Mouse (Mus musculus) hindbrain, embryonic 13.5 days (tissue): ENCODE results near the gene Mtm1. TPM values are rescaled to one million over a fixed set of nuclear protein-coding genes. Genes with fewer than 3 reads are reported as not detected.

Experiments
- ATAC-seq: fragments of 200-750 bp; cut with Nextera tagmentation; 2 replicates; pipeline ENCODE4 v1.8.0; 2017; ENCODE audit warnings: moderate TSS enrichment; ENCODE audit not compliant: low FRiP score
- H3K27ac ChIP-seq: fragments of 300-500 bp; sonication (generic); 2 replicates; pipeline ENCODE4 v1.5.1; 2015; ENCODE audit warnings: inconsistent platforms, mild to moderate bottlenecking, moderate library complexity
- H3K27me3 ChIP-seq: fragments of 300-500 bp; sonication (generic); 2 replicates; pipeline ENCODE4 v1.6.1; 2015; ENCODE audit warnings: mild to moderate bottlenecking, inconsistent platforms
- H3K36me3 ChIP-seq: fragments of 300-500 bp; sonication (generic); 2 replicates; pipeline ENCODE4 v1.6.1; 2015; ENCODE audit warnings: mild to moderate bottlenecking, inconsistent platforms
- H3K4me1 ChIP-seq: fragments of 300-500 bp; sonication (generic); replicated peaks from 2 replicates; pipeline ENCODE4 v1.6.1; 2015; ENCODE audit warnings: inconsistent platforms
- H3K4me2 ChIP-seq: fragments of 300-500 bp; sonication (generic); 2 replicates; pipeline ENCODE4 v1.6.1; 2015; ENCODE audit warnings: inconsistent platforms, mild to moderate bottlenecking, moderate library complexity
- H3K4me3 ChIP-seq: fragments of 300-500 bp; sonication (generic); 2 replicates; pipeline ENCODE4 v1.5.1; 2015; ENCODE audit warnings: mild to moderate bottlenecking, inconsistent platforms
- H3K9ac ChIP-seq: fragments of 300-500 bp; sonication (generic); 2 replicates; pipeline ENCODE4 v1.6.1; 2015; ENCODE audit warnings: mild to moderate bottlenecking, inconsistent platforms
- H3K9me3 ChIP-seq: fragments of 300-500 bp; sonication (generic); 2 replicates; pipeline ENCODE4 v1.6.1; 2016; ENCODE audit warnings: inconsistent platforms
- WGBS: fragments of 180-500 bp; shearing (Covaris S2); methylation state at CpG from one replicate; pipeline ENCODE4 v1.1.7; 2015; 5-methylcytosine and 5-hydroxymethylcytosine counted together
- polyA plus RNA-seq: library from polyadenylated mRNA; unstranded; fragments of >200 nt; fragmentation: Nextera tagmentation; extraction: Ambion mirVana; gene quantifications from 2 replicates; pipeline ENCODE4 v1.2.1, GENCODE M21; 2015

Mtm1 gene
- polyA plus RNA-seq: 4.7 and 5.1 TPM in 2 replicates

GRCm38 (mm10) chrX:71210467-71210866, at the start of gene Mtm1:
Gene Mtm1, plus strand, starts transcription at chrX:71210767.
- WGBS: 42% methylated on average over 1 of the region's 1 CpGs
- Histone ChIP-seq H3K4me2 (no peak within 1 kb of the TSS), H3K36me3 (no peaks in the 10 kb centered on the region)

DNA sequence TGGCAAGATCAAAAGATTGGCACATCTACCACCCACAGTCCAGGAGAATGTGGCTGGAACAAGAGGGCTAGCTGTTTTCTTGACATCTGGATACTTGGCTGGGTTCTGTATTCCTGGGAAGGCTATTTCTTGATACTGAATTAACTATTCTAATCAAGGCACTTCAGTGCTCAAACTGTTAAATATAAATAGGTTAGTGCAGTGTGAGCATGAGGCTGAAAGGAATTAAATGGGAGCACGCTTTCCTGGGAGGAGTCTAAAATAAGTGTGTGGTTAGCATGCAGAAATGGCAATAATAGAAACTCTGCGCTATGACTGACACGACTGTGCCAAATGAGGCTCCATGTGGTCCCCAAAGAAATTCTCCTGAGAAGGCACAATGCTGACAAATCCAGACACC, 29.0 kb upstream of the Mtm1 start:
- no peak for ATAC-seq

More at GRCm38 (mm10) chrX:71210467-71210866, at the start of gene Mtm1:
- ATAC-seq: no peak
- no peak within 1 kb of the TSS for H3K9ac ChIP-seq
- H3K4me3 ChIP-seq: no peak within 1 kb of the TSS
- H3K27ac ChIP-seq: no peak within 1 kb of the TSS
- H3K4me1 ChIP-seq: no peaks in the 10 kb centered on the region
- H3K27me3 ChIP-seq: no peaks in the 10 kb centered on the region
- no peaks in the 10 kb centered on the region for H3K9me3 ChIP-seq

DNA sequence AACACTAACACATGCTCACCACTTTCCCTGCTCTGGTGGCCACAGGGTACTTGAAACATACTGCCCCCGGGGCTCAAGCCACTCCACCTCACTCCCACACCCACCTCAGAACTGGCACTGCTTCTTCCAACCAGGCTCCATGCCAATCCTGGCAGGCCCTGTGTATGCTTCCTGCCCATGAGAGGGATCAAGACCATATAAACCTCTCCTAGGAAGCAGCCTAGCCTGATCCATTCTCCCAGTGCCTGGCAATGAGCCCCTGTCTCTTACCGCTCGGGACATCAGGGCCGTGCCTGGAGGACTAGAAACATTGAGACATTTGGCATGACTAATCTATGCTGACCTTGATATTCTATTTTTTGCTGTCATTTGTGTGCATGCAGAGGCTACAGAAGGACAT, 26.9 kb upstream of the Mtm1 start:
- H3K36me3 ChIP-seq: no peaks in the 10 kb centered on the region
- H3K4me2 ChIP-seq: no peak overlapping the region
- no peak for ATAC-seq
- no peaks in the 10 kb centered on the region for H3K27me3 ChIP-seq
- H3K4me3 ChIP-seq: no peak overlapping the region
- H3K9me3 ChIP-seq: no peaks in the 10 kb centered on the region
- H3K27ac ChIP-seq: no peak overlapping the region
- H3K4me1 ChIP-seq: no peaks in the 10 kb centered on the region
- WGBS: 88% methylated on average over 4 of the region's 4 CpGs
- H3K9ac ChIP-seq: no peak overlapping the region

More for the DNA sequence above, 29.0 kb upstream of the Mtm1 start:
- Histone ChIP-seq H3K4me3 (no peak overlapping the region), H3K36me3 (no peaks in the 10 kb centered on the region), H3K9ac (no peak overlapping the region), H3K27me3 (no peaks in the 10 kb centered on the region), H3K27ac (no peak overlapping the region), H3K4me1 (no peaks in the 10 kb centered on the region), H3K9me3 (no peaks in the 10 kb centered on the region), H3K4me2 (no peak overlapping the region)
- WGBS: 89% methylated on average over 3 of the region's 3 CpGs

DNA sequence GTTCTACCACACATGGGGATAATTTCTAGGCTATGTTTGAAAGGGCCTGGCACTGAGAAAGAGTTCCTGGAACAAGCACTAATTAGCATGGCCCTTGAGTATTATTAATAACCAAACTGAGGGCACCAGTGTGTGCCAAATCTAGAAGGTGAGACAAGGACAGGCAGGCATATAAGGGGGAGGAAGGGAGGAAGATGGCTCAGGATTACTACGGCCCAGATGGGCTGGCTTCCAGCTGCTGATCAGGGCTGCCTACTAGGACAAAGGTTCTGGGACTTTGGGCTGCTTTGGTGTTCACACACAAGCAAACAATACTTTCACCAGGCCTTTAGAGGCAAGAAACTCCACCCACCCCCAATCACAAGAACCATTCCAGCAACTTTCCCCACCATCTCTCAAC, 24.2 kb upstream of the Mtm1 start:
- no peaks in the 10 kb centered on the region for H3K27me3 ChIP-seq
- no peak overlapping the region for H3K4me2 ChIP-seq
- H3K36me3 ChIP-seq: no peaks in the 10 kb centered on the region
- no peaks in the 10 kb centered on the region for H3K4me1 ChIP-seq
- no peak overlapping the region for H3K9ac ChIP-seq
- H3K4me3 ChIP-seq: no peak overlapping the region
- 79% methylated on average over 1 of the region's 1 CpGs for WGBS
- H3K9me3 ChIP-seq: no peaks in the 10 kb centered on the region
- no peak for ATAC-seq
- H3K27ac ChIP-seq: no peak overlapping the region

GRCm38 (mm10) chrX:71204776-71205175, 5.8 kb upstream of the Mtm1 start:
- Histone ChIP-seq H3K9me3 (no peaks in the 10 kb centered on the region), H3K36me3 (no peaks in the 10 kb centered on the region), H3K9ac (no peak overlapping the region), H3K27me3 (no peaks in the 10 kb centered on the region), H3K27ac (no peak overlapping the region), H3K4me1 (no peaks in the 10 kb centered on the region), H3K4me3 (no peak overlapping the region), H3K4me2 (no peak overlapping the region)
- 70% methylated on average over 2 of the region's 2 CpGs for WGBS
- ATAC-seq: no peak

GRCm38 (mm10) chrX:71205821-71206542, 4.6 kb upstream of the Mtm1 start:
- no peak for ATAC-seq
- H3K4me3 ChIP-seq: no peak overlapping the region
- no peak overlapping the region for H3K27ac ChIP-seq
- no peaks in the 10 kb centered on the region for H3K27me3 ChIP-seq
- no peaks in the 10 kb centered on the region for H3K4me1 ChIP-seq
- 90% methylated on average over 1 of the region's 1 CpGs for WGBS
- no peaks in the 10 kb centered on the region for H3K9me3 ChIP-seq
- no peaks in the 10 kb centered on the region for H3K36me3 ChIP-seq
- H3K9ac ChIP-seq: no peak overlapping the region
- no peak overlapping the region for H3K4me2 ChIP-seq

DNA sequence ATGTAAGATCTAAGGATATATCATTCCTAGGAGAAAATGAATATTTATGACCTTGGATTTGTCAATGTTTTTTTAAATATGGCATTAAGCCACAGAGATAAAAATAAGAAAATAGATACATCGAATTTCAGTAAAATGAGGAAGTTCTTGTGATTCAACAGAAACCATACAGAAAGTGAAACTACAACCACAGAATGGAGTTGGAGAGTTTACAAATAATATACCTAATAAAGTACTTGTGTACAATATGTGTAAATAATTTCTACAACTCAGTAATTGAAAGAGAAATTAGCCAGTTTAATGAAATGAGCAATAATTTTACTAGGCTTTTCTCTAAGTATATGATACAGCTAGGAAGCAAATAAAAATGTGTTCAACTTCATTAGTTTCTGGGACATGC, 4.0 kb upstream of the Mtm1 start:
- no peaks in the 10 kb centered on the region for H3K36me3 ChIP-seq
- H3K9ac ChIP-seq: no peak overlapping the region
- H3K4me2 ChIP-seq: no peak overlapping the region
- no peaks in the 10 kb centered on the region for H3K4me1 ChIP-seq
- no peak for ATAC-seq
- H3K4me3 ChIP-seq: no peak overlapping the region
- no peaks in the 10 kb centered on the region for H3K27me3 ChIP-seq
- 90% methylated on average over 1 of the region's 1 CpGs for WGBS
- no peaks in the 10 kb centered on the region for H3K9me3 ChIP-seq
- H3K27ac ChIP-seq: no peak overlapping the region

DNA sequence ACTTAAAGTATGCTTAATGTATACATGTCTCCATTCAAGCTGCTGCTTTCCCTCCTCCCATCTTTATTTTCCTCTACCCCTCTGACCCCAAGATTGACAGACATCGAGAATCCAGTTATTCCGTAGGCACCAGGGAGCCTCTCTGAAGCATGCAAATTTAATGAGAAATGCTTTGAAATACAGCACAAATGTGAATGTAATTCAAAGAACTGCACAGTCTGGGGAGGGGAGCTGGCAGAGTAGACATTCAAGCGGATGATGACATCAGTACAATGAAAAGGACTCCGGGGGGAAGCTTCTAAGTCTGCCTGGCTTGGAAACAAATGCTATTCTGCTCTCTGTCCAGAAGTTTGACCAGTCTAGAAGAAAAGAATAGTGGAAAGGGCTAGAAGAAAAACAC, 2.3 kb downstream of the Mtm1 start:
- no peaks in the 10 kb centered on the region for H3K27me3 ChIP-seq
- no peaks in the 10 kb centered on the region for H3K36me3 ChIP-seq
- H3K9me3 ChIP-seq: no peaks in the 10 kb centered on the region
- H3K4me1 ChIP-seq: no peaks in the 10 kb centered on the region
- H3K27ac ChIP-seq: no peak overlapping the region
- WGBS: 45% methylated on average over 4 of the region's 4 CpGs
- no peak overlapping the region for H3K4me2 ChIP-seq
- H3K4me3 ChIP-seq: no peak overlapping the region
- H3K9ac ChIP-seq: no peak overlapping the region
- no peak for ATAC-seq

- Histone ChIP-seq H3K36me3 (no peaks in the 10 kb centered on the region), H3K4me2 (peak overlapping the region; percentile 69), H3K9ac (peak overlapping the region; percentile 68), H3K4me3 (peak overlapping the region; percentile 52), H3K4me1 (no peaks in the 10 kb centered on the region), H3K27me3 (no peaks in the 10 kb centered on the region), H3K27ac (no peak overlapping the region), H3K9me3 (no peaks in the 10 kb centered on the region)
- ATAC-seq: peak; percentile 99
- WGBS: 24% methylated on average over 19 of the region's 20 CpGs
These were observed 4.0 kb downstream of the Mtm1 start for GRCm38 (mm10) chrX:71214441-71215112.

- Histone ChIP-seq H3K27ac (no peak overlapping the region), H3K27me3 (no peaks in the 10 kb centered on the region), H3K4me3 (peak overlapping the region; percentile 52), H3K4me1 (no peaks in the 10 kb centered on the region), H3K36me3 (no peaks in the 10 kb centered on the region), H3K4me2 (peak overlapping the region; percentile 69), H3K9me3 (no peaks in the 10 kb centered on the region), H3K9ac (peak overlapping the region; percentile 68)
- WGBS: 17% methylated on average over 27 of the region's 27 CpGs
- ATAC-seq: peak; percentile 86
These were observed 4.6 kb downstream of the Mtm1 start for GRCm38 (mm10) chrX:71215113-71215708.

DNA sequence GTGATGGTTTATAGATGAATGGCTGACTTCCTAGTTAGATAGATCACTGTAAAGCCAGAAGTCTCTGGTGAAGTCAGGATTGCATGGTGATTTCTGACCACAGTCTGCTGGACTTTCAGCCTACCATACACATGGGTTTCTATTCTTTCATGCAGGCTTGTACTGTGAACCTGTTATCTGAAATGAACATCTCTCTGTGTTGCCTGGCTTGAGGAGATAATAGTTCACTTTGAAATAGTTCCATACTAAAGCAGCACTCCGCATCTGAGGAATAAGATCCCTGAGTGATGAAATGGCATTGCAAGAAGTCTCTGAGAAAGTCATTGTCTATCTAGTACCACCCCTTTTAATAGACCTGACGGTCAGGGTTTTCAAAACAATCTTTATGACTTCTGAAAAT, 6.3 kb downstream of the Mtm1 start:
- Histone ChIP-seq H3K4me3 (no peak overlapping the region), H3K27me3 (no peaks in the 10 kb centered on the region), H3K36me3 (no peaks in the 10 kb centered on the region), H3K4me1 (no peaks in the 10 kb centered on the region), H3K4me2 (no peak overlapping the region), H3K27ac (no peak overlapping the region), H3K9ac (no peak overlapping the region), H3K9me3 (no peaks in the 10 kb centered on the region)
- 88% methylated on average over 2 of the region's 2 CpGs for WGBS
- ATAC-seq: no peak

DNA sequence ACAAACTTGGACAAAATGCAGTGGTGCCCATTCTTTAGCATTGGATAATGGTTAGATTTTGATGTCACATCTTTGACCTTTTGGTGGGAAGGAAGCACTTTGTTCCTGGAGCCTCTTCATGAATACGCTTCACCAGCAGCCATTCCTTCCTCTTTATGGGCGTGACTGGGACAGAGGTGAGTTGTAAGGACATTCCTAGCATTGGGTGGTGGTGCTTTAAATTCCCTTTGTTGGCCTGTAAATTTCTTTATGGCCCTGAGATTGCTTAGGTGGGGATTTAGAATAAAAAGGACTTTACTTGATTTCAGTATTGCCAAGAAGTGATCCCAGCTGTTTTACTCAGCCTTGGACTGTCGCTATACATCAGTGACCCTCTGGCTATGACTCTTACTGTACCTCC, 8.3 kb downstream of the Mtm1 start:
- H3K27ac ChIP-seq: no peak overlapping the region
- no peak overlapping the region for H3K9ac ChIP-seq
- no peak for ATAC-seq
- 91% methylated on average over 3 of the region's 3 CpGs for WGBS
- H3K4me3 ChIP-seq: no peak overlapping the region
- H3K9me3 ChIP-seq: no peaks in the 10 kb centered on the region
- H3K4me2 ChIP-seq: no peak overlapping the region
- no peaks in the 10 kb centered on the region for H3K4me1 ChIP-seq
- no peaks in the 10 kb centered on the region for H3K27me3 ChIP-seq
- H3K36me3 ChIP-seq: no peaks in the 10 kb centered on the region
